Mouse (Mus musculus): ENCODE measurements at regions not wholly inside any gene's neighbourhood (a gene's known extent, or its start where the extent isn't known, plus 50 kb on each side); places are given as distances from the start of the nearest gene placed in this dataset.

GRCm38 (mm10) chr14:91463910-91464309 lies 2426.6 kb downstream of the Pcdh9 start:
- Histone ChIP-seq H3K27ac (ENCODE audit: insufficient read depth, low read length) (no peak overlapping the region), H3K36me3 (ENCODE audit: control insufficient read depth, insufficient read depth, low read length, poor library complexity, severe bottlenecking) (no peaks in the 10 kb centered on the region), H3K4me1 (ENCODE audit: control insufficient read depth, insufficient read depth, low read length) (no peaks in the 10 kb centered on the region), H3K9me3 (replicated peaks; ENCODE audit: control insufficient read depth, insufficient read depth, low read length, poor library complexity, severe bottlenecking) (peaks cover 7% of the 10 kb centered on the region; the same call in 1 of the 2 replicates), H3K27me3 (ENCODE audit: control insufficient read depth, insufficient read depth, low read length, poor library complexity, severe bottlenecking) (no peaks in the 10 kb centered on the region), H3K9ac (ENCODE audit: low read depth, poor library complexity, severe bottlenecking) (no peak overlapping the region), H3K4me3 (ENCODE audit: low read depth, low read length) (no peak overlapping the region)
- no peak for TF ChIP-seq POLR2A (IDR thresholded peaks at IDR 0.05; ENCODE audit: insufficient read depth, low read length)

- Histone ChIP-seq H3K27me3 (ENCODE audit: control insufficient read depth, insufficient read depth, low read length, poor library complexity, severe bottlenecking) (no peaks in the 10 kb centered on the region), H3K4me3 (ENCODE audit: low read depth, low read length) (no peak overlapping the region), H3K9ac (ENCODE audit: low read depth, poor library complexity, severe bottlenecking) (no peak overlapping the region), H3K36me3 (ENCODE audit: control insufficient read depth, insufficient read depth, low read length, poor library complexity, severe bottlenecking) (no peaks in the 10 kb centered on the region), H3K27ac (ENCODE audit: insufficient read depth, low read length) (no peak overlapping the region), H3K9me3 (replicated peaks; ENCODE audit: control insufficient read depth, insufficient read depth, low read length, poor library complexity, severe bottlenecking) (peaks cover 7% of the 10 kb centered on the region; the same call in 1 of the 2 replicates), H3K4me1 (ENCODE audit: control insufficient read depth, insufficient read depth, low read length) (no peaks in the 10 kb centered on the region)
- no peak for TF ChIP-seq CTCF (IDR thresholded peaks at IDR 0.05; ENCODE audit: low read depth, low read length)
- no peak for TF ChIP-seq EP300 (IDR thresholded peaks at IDR 0.05; ENCODE audit: insufficient read depth, low read depth, low read length)
- no peak for TF ChIP-seq POLR2A (IDR thresholded peaks at IDR 0.05; ENCODE audit: insufficient read depth, low read length)
Measured at GRCm38 (mm10) chr14:91462671-91463070, 2427.8 kb downstream of the Pcdh9 start.

- Histone ChIP-seq H3K4me1 (ENCODE audit: control insufficient read depth, insufficient read depth, low read length) (no peaks in the 10 kb centered on the region), H3K27me3 (ENCODE audit: control insufficient read depth, insufficient read depth, low read length, poor library complexity, severe bottlenecking) (no peaks in the 10 kb centered on the region), H3K27ac (ENCODE audit: insufficient read depth, low read length) (peak overlapping the region; percentile 78), H3K36me3 (ENCODE audit: control insufficient read depth, insufficient read depth, low read length, poor library complexity, severe bottlenecking) (no peaks in the 10 kb centered on the region), H3K9me3 (replicated peaks; ENCODE audit: control insufficient read depth, insufficient read depth, low read length, poor library complexity, severe bottlenecking) (peaks cover 7% of the 10 kb centered on the region; the same call in 1 of the 2 replicates), H3K4me3 (ENCODE audit: low read depth, low read length) (no peak overlapping the region), H3K9ac (ENCODE audit: low read depth, poor library complexity, severe bottlenecking) (no peak overlapping the region)
- TF ChIP-seq POLR2A (IDR thresholded peaks at IDR 0.05; ENCODE audit: insufficient read depth, low read length), result no peak
- no peak for TF ChIP-seq CTCF (IDR thresholded peaks at IDR 0.05; ENCODE audit: low read depth, low read length)
- no peak for TF ChIP-seq EP300 (IDR thresholded peaks at IDR 0.05; ENCODE audit: insufficient read depth, low read depth, low read length)
Measured at GRCm38 (mm10) chr14:91458756-91459155, 2431.7 kb downstream of the Pcdh9 start.

Data from ES-Bruce4 (cell line).